Mouse (Mus musculus) thymus, adult 2 months (tissue): ENCODE results near the gene Gm9195. TPM values are rescaled to one million over a fixed set of nuclear protein-coding genes. Genes with fewer than 3 reads are reported as not detected.

ENCODE experiments used
- DNase-seq: peaks from one replicate; pipeline ENCODE4 v3.0.0; 2021
- H3K27ac ChIP-seq: fragments of 200-500 bp; 2 replicates; pipeline ENCODE4 v1.5.1; 2012; ENCODE audit warnings: low read length, control low read depth; ENCODE audit not compliant: control insufficient read depth, insufficient read depth
- H3K27me3 ChIP-seq: fragments of 200-500 bp; 2 replicates; pipeline ENCODE4 v1.6.1; 2012; ENCODE audit warnings: mild to moderate bottlenecking, low read length, moderate library complexity, mixed read lengths; ENCODE audit not compliant: control insufficient read depth, insufficient read depth
- H3K36me3 ChIP-seq: fragments of 200-500 bp; 2 replicates; pipeline ENCODE4 v1.6.1; 2012; ENCODE audit warnings: mild to moderate bottlenecking, low read length, moderate library complexity; ENCODE audit not compliant: control insufficient read depth, insufficient read depth
- H3K4me1 ChIP-seq: fragments of 200-500 bp; replicated peaks from 2 replicates; pipeline ENCODE4 v1.6.1; 2012; ENCODE audit warnings: low read length; ENCODE audit not compliant: control insufficient read depth, insufficient read depth
- H3K4me3 ChIP-seq: fragments of 200-500 bp; 2 replicates; pipeline ENCODE4 v1.5.1; 2012; ENCODE audit warnings: mild to moderate bottlenecking, low read length, control low read depth, moderate library complexity; ENCODE audit not compliant: control insufficient read depth, insufficient read depth
- CTCF ChIP-seq: fragments of 200-500 bp; IDR thresholded peaks from 2 replicates; pipeline ENCODE4 v1.5.1; 2012; ENCODE audit warnings: mild to moderate bottlenecking, control low read depth, low read length, moderate library complexity, borderline replicate concordance; ENCODE audit not compliant: control insufficient read depth, poor library complexity, insufficient read depth; ENCODE audit errors: extremely low read depth
- POLR2A ChIP-seq: fragments of 200-500 bp; IDR thresholded peaks from 2 replicates; pipeline ENCODE4 v1.6.1; 2012; ENCODE audit warnings: mild to moderate bottlenecking, low read length, control low read depth, moderate library complexity; ENCODE audit not compliant: control insufficient read depth, poor library complexity, insufficient read depth; ENCODE audit errors: extremely low read depth
- WGBS: fragments of 180-500 bp; shearing (Covaris S2); methylation state at CpG from one replicate; pipeline ENCODE4 v1.1.7; 2018; 5-methylcytosine and 5-hydroxymethylcytosine counted together
- polyA plus RNA-seq: library from polyadenylated mRNA; depleted of rRNA; stranded (reverse); fragments of >200 nt; gene quantifications from 2 replicates; pipeline ENCODE4 v1.2.3, GENCODE M21; 2012; rRNA removed

Gene Gm9195
- polyA plus RNA-seq, 1 experiment = 1.0 TPM

DNA sequence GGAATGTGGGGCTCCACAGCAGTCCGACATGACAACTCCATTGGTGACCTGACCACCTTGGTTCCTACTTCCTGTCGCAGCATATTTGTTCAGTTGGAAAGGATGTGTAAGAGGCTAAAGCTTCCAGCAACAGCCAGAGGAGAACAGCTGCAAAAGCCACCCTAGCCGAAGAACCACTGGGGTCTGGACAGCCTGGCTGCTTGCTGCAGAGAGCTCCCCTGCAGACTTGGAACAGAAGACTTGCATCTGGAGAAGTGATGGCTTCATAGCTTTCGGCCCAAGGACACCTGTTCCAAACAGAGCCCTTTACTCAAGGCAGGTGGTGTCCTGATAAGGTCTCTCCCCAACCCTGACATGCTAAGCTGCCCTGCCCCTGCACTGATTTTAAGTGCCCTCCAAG, 102.3 kb downstream of the Gm9195 start:
- TF ChIP-seq CTCF = no peak
- no peak for TF ChIP-seq POLR2A
- 90% methylated on average over 4 of the region's 4 CpGs for WGBS
- Histone ChIP-seq H3K27me3 (no peaks in the 10 kb centered on the region), H3K27ac (no peak overlapping the region), H3K4me1 (no peaks in the 10 kb centered on the region), H3K36me3 (no peaks in the 10 kb centered on the region), H3K4me3 (no peak overlapping the region)
- DNase-seq = no peak

GRCm38 (mm10) chr14:72377224-72377623, 114.4 kb downstream of the Gm9195 start:
- H3K4me1 ChIP-seq = no peaks in the 10 kb centered on the region
- no peaks in the 10 kb centered on the region for H3K27me3 ChIP-seq
- WGBS = 20% methylated on average over 2 of the region's 2 CpGs
- no peaks in the 10 kb centered on the region for H3K36me3 ChIP-seq
- H3K4me3 ChIP-seq = no peak overlapping the region
- no peak for TF ChIP-seq CTCF
- TF ChIP-seq POLR2A = no peak
- H3K27ac ChIP-seq = no peak overlapping the region
- peak; percentile 26 for DNase-seq

Other genes starting within 250 kb of the Gm9195 start
- gene Fndc3a, start 218.2 kb upstream of the Gm9195 start, polyA plus RNA-seq = 39.1 and 39.8 TPM in 2 replicates